Mouse (Mus musculus): Measurements from ENCODE around the gene Frmd4a.
A peak's percentile ranks its signal among the peaks of the same experiment; 100 is the strongest.

Frmd4a gene

GRCm38 (mm10) chr2:4017528-4018288, at the start of gene Frmd4a:
Frmd4a (plus strand) TSS chr2:4017717.
- DNase-seq (ENCODE audit: low spot score): no peak

DNA sequence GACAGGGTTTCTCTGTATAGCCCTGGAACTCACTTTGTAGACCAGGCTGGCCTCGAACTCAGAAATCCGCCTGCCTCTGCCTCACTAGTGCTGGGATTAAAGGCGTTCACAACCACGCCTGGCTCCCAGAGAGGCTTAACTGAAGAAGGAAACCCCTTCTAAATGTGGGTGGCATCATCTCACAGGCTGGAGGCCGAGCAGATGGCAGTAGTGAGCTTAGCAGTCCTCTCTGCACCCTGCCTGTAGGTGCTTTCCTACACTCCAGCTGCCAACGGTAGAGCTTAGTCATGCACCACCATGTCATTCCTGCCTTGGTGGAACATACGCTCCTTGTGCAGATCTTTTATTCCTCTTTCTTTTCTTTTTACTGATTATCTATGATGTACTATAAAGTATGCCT, 28.6 kb upstream of the Frmd4a start:
- DNase-seq (ENCODE audit: low spot score): no peak

- DNase-seq (ENCODE audit: low spot score): no peak
Observed at GRCm38 (mm10) chr2:3990431-3990830, 27.1 kb upstream of the Frmd4a start.

DNA sequence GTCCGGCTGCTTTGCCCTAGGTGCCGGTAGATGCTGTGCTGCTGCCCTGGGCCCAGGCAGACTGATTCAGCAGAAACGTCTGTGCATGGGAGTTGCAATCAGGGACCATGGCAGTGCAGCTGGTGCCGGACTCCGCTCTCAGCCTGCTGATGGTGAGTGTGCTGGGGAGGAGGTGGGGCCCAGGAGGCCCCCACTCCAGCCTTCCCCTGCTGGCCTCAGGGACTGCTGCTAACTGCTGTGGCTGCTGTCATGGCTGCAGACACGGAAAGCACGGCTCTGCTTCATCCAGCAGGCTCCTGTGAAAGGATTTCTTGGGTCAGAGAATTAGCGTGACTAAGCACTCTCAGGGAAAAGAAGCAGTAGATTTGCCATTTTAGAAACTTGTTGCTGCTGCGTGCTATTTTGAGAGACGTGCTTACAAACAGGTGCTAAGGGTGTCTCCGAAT, 937 bp downstream of the Frmd4a start:
- no peak for DNase-seq (ENCODE audit: low spot score)

DNA sequence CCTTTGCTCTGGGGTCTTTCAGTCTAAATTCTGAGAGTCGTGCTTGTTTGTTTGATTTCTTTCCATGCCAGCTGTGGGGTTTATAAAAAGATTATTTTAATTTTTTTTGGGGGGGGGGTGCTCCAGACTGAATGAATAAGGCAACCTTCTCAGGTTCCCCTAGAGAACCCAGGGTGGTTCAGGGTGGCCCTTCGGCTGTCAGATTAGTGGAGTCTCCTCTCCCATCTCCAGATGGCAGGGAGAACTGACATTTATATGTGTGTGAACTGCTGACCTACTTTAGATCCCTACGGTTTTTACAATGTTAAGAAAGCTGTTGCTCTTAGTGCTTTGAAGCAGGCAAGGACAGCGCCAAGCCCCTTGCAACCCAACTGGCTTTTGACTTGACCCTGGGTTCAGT, 1.4 kb downstream of the Frmd4a start:
- no peak for DNase-seq (ENCODE audit: low spot score)

DNA sequence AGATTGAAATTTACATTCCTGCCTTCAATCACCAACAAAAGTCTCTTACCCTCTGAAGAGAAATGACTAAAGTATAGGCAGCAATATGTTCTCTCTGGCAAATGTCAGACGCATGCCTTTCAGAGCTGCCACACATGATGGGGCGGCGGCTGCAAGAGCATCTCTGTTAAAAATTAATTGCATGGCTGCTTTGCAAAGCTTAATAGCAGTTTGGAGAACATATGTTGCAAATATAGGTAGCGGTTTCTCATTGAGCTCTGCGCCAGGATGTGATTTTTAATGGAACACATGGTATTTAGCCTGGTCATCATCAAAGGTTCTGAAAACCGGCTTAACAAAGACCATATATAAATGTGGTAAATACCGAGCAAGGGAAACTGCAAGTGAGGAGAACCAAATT, 7.4 kb downstream of the Frmd4a start:
- no peak for DNase-seq (ENCODE audit: low spot score)

- DNase-seq (ENCODE audit: low spot score): no peak
Observed at GRCm38 (mm10) chr2:4029031-4029747, 11.7 kb downstream of the Frmd4a start.

- no peak for DNase-seq (ENCODE audit: low spot score)
Observed at GRCm38 (mm10) chr2:4036153-4036589, 18.7 kb downstream of the Frmd4a start.

DNA sequence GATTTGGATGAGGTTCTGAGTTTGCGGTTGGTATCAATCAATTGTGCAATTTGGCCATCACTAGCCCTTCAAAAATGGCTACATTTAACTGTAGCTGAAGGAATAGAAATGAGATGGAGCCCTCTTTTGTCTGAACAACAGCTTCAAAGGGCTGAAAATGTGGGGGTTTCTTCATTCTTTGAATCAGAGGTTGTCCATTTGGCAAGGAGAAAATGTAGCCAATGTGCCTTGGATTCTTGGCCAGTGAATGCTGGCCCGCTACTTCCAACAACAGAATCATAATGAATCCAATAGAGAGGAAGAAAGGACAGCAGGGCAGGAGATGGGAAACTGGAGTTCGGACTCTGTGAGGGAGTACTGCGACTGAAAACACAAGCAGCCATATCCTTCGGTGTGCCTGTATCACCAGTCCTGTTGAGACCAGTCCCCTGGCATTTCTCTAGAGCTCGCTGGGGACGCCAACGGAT, 19.2 kb downstream of the Frmd4a start:
- DNase-seq (ENCODE audit: low spot score): no peak

DNA sequence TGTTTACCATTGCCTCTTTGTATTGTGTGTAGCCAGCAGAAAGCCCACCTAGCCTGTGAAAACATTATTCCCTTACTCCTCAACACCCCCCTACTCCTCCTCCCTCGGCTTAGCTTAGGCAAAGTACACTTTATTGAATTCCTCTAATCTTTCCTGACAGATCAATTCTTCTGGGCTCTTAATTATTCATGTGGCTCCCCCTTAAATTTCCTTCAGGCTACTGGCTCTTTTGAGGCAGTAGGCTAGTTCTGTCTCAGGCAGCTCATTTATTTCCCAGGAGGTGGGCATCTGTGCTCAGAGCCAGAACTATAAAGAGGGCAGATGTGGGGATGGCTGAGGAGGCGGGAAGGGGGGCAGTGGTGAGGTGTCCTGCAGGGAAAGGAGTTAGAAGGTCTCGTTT, 24.5 kb downstream of the Frmd4a start:
- no peak for DNase-seq (ENCODE audit: low spot score)

DNA sequence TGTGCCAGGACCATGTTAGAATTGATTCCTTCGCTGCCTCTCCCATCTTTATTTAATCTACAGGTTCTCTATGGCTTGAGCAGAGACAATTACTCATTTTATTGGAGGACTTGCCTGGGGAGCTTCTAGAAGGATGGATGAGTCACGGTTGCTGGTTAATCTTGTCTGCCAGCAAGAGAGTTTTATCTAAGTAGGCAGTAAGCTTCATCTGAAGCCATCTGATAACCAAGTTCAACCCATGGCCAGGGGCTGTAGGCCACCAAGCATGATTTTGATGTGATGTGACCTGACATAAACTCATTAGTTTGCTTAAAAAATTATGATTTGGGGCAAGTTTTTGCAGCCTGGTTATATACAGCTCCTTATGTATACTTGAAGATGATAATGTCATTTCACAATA, 38.0 kb downstream of the Frmd4a start:
- no peak for DNase-seq (ENCODE audit: low spot score)

- no peak for DNase-seq (ENCODE audit: low spot score)
Observed at GRCm38 (mm10) chr2:4060675-4061074, 43.2 kb downstream of the Frmd4a start.

DNA sequence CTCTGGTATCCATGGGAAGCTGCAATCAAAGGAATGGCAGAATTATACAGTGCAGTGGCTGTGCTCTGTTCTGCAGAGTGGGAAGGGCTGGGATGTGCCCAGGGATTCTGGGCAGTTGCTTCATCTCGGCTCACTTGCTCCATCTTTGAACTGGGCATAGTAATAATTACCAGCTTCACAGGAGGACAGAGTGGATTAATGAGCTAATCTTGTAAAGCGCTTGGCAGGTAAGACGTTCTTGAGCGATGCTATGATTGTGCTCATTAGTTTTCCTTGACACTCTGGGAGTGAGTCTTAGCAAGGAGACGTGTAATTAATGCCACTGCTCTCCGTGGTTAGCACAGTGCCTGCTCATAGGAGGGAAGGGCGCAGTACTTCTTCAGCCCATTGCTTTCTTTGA, 54.3 kb downstream of the Frmd4a start:
- DNase-seq (ENCODE audit: low spot score): no peak

DNA sequence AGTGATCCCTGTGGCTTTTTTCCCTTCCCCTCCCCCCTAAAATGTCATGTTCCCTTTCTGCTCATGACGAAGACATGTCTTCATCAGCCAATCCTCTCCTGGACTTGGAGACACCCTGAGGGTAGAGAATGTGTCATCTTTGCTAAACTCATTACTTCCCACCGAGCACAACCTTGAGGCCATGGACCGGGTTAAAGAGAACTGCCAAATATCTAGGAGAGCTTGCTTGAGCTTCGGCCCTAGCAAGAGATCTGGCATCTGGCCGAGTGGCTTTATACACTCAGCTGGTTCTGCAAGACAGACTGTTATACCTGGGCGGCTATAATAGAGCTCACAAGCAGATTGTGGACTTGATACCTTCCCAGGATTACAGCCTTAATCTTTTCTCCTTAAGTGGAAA, 66.4 kb downstream of the Frmd4a start:
- DNase-seq (ENCODE audit: low spot score): no peak

DNA sequence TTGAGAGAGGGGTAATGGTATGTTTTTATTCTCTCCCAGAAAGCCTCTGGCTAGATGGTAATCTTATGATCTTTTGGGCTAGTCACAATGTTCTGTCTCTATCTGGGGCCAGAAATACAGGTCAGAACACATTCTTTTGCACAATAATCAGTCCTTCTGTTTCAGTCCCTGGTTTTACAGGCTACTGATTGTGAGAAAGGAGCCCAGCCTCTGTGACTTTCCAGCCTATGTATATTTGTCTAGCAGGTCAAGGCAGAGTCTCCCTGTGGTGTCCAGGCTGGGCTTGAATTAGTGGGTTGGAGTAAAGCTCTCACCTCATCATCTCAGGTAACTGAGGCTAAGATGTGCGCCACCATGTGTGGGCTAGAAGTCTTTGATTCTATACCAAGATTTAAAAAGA, 80.1 kb downstream of the Frmd4a start:
- DNase-seq (ENCODE audit: low spot score): peak; percentile 6

- DNase-seq (ENCODE audit: low spot score): no peak
Observed at GRCm38 (mm10) chr2:4098948-4099776, 81.6 kb downstream of the Frmd4a start.

DNA sequence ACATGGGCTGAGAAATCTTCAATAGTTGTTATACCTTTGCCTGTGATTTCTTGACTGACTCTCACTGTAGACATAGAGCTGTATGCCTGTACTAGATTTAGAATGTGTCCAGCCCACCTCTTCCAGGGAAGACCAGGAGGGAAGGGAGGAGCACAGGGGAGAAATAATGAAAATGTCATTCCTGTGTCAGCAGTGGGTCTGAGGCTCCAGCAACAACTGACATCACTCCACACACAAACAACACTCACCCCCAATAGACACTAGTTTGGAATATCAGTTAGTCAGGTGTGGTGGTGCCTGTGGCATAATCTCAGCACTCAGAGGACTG, 82.2 kb downstream of the Frmd4a start:
- DNase-seq (ENCODE audit: low spot score): no peak

DNA sequence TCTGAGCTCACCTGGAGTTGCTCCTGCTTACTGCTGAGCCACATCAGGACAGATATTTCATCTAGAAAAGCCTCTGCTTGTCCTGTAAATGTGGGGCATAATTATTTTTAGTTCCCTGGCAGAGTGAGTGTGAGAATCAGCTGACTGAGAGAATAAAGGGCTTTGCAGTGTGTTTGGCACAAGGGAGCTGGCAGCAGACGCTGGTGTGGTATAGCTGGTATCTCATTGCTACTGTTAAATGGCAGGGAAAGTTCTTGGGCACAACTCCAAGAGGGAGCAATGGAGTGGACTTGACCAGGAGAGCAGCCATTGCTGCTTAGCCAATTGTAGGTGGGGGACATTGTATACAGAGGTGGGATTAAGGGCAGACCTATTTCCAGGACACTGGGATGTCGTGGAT, 83.9 kb downstream of the Frmd4a start:
- DNase-seq (ENCODE audit: low spot score): no peak

DNA sequence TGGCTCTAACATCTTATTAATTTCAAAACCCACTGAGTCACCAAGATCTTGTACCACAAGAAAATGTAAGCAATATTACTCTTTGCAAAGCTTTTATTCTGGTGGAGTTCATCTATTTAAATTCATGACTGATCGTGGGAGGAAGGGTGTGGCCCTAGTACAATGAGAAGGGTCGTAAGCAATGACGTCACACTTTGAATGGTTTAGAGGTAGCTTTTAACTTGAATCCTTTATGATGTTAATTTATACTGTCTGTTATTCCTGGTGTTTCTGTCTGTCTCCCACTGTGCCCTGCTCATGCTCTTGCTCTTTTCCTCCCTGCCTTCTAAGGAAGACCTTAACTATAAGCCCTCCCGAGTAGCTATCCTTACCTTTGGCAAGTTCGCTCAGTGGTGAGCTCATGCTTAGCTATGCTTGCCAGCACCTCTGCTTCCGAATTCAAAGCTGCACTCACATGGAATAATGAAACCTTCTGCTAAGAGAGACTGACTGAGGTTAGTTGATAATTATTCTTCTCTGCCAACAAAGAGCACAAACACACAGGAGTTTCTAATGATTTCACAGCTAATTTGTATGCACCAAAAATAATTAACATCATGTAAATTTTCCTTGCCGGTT, 95.9 kb downstream of the Frmd4a start:
- no peak for DNase-seq (ENCODE audit: low spot score)

DNA sequence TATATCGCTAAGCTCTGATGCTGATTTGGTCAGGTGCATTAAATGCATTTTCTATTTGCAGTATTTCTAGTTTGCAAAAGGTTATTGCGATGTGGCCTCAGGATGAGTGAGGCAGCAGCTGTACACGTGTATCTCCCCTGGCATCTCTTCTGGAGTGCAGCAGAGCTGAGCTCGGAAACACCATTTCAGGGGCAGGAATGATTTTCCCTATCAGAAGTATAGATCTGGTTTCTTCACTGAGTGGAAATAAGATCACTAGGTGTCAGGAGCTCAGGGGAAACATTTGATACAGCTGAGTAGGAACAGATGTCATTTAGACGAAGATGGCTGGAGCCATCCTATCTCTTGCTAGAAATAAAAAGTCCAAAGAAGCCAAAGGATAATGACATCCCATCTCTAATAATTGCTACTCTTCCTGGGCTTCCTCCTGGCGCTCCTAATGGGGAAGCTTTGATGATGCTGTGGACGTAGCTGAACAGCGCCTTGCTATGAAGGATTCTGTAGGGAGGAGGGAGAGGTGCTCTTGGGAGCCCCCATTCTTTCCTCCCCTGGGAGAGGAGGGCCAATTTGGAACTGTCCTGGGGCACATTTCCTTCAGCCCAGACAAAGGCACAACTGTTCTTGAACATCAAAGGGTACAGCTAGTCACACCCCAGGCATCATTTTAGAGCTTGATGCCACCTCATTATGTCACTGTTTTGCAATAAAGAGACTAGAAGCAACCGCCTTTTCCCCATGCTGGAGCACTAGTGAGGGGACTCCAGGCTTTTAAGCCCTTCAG, 102.4 kb downstream of the Frmd4a start:
- no peak for DNase-seq (ENCODE audit: low spot score)

DNA sequence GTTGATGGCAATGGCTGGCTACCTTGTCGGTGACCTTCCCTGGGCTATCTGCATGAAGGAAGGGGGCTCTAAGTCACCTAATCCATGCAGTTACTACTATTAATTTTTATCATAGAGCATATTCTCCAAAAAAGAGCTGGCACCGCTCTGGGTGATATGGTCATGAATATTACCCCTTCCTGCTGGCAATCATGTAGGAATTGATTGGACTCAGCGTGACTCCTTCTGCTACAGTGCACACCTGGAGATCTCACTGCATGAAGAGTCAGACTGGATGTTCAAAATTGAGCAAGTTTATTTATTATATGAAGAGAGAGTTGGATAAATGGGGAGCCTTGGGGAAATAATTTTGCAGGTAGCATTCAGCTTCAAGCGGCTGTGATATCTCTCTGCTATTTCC, 113.7 kb downstream of the Frmd4a start:
- DNase-seq (ENCODE audit: low spot score): no peak
